Mouse (Mus musculus) thymus, postnatal 25 days (tissue): ENCODE results near the gene Hoxa2.
A peak's percentile ranks its signal among the peaks of the same experiment; 100 is the strongest.

Experiments used
- DNase-seq: peaks from one replicate; pipeline ENCODE4 v3.0.0; 2022

Hoxa2 gene

GRCm38 (mm10) chr6:52164626-52165440 is at the start of gene Hoxa2:
Gene Hoxa2 (minus strand): TSS chr6:52164831.
- DNase-seq: no peak

GRCm38 (mm10) chr6:52214271-52214670 is 49.6 kb upstream of the Hoxa2 start:
- DNase-seq: no peak

GRCm38 (mm10) chr6:52213119-52213986 is 48.7 kb upstream of the Hoxa2 start, which contains the start of the genes Hoxa3 and Gm28308:
Gene Hoxa3 (minus strand): TSS chr6:52213336.
Gene Gm28308 (minus strand): TSS chr6:52213339.
- DNase-seq: peak; percentile 24

DNA sequence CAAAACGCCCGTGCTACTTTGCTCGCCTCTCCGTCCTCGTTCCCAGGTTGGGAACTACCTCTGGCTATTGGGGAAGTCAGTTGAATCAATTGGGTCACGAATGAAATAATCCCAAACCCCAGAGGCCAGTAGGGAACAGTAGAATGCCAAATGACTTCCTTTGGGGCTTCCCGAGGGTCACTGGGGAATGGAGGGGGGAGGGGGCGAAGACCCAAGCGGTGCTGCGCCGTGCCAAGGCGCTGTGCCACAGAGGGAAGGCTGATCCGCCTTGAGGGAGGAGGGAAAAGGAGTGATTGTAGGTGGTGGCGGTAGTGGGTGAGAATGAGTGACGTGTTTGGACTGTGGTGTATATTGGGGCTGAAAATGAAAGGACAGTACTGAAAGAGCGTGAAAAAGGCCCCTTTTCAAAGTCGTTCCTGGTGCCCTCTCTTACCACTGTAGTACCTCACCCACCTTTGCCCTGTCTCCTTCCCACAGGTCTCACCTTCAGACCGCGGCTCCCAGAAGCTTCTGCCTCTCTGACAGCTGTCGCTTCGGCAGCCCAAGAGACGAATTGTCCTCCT is 48.0 kb upstream of the Hoxa2 start:
- peak; percentile 17 for DNase-seq

DNA sequence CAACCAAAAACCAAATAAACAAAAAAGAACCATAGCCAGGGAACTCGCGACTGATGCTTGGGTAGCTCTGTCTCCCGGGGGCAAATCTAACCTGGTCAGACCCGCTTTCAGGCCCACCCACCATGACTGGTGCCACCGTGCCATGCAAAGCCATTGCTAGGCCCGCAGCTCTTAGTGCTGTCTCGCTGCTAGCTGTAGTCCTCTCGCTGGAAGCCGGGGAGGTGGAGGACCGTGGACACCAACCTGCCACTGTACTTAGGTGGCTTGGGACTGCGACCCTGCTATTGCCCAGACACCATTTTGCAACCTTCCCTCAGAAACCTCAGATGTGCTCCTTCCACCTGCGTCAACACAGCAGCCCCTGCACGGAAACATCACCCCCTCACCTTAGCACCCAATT is 47.3 kb upstream of the Hoxa2 start:
- peak; percentile 15 for DNase-seq

- peak; percentile 79 for DNase-seq
These were observed 46.7 kb upstream of the Hoxa2 start for GRCm38 (mm10) chr6:52211170-52211935.

- no peak for DNase-seq
These were observed 45.0 kb upstream of the Hoxa2 start for GRCm38 (mm10) chr6:52209685-52210046.

DNA sequence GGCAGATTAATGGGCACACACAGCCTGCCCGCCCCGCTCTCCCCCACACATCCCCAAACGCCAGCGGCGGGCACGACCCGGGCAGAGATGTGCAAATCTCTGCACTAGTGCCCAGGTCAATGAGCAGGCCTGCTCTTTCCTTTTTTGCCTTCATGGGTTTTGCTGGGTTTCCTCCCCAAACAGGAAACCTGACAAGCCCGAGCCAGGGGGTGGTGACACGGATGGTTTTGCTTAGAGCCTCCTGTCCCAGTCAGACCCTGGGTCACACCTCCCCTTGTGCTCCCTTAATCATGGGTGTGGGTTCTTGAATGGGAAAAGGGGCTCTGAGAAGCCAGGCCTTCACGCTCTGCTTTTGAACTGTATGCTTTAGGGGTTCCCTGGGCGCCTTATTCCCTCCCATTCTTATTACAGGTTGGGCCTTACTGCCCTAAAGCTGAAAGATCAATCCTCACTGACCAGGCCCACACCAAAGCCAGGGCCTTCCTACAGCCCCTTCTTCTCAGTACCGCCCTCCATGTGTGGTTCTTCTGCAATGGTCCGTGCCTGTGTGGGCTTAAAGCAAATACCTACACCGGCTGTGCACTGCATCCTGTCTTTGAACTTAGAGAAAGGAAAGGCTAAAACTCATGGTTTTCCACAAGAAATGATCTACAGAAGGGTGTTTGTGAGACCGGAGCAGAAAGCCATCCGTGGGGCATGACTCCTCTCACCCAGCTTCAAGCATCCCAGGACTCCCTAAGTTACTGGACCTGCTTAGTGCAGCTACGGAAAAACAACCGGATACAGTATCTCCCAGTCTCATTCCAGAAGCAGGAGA is 44.4 kb upstream of the Hoxa2 start:
- DNase-seq: no peak

GRCm38 (mm10) chr6:52208072-52208867 is 43.6 kb upstream of the Hoxa2 start, which contains the start of gene Hoxa6:
Gene Hoxa6 (minus strand): TSS chr6:52208722.
- no peak for DNase-seq

DNA sequence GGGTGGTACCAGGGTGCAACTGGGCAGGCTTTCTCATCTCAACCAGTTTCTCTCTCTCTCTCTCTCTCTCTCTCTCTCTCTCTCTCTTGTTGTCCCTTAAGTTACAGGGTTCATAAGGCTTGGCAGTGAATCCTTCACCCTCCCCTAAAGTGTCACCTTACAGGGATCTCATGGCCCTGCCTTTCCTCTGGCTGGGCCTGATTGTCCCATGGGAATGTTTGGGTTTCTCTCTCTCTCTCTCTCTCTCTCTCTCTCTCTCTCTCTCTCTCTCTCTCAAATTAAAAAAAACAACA is 43.0 kb upstream of the Hoxa2 start:
- no peak for DNase-seq

DNA sequence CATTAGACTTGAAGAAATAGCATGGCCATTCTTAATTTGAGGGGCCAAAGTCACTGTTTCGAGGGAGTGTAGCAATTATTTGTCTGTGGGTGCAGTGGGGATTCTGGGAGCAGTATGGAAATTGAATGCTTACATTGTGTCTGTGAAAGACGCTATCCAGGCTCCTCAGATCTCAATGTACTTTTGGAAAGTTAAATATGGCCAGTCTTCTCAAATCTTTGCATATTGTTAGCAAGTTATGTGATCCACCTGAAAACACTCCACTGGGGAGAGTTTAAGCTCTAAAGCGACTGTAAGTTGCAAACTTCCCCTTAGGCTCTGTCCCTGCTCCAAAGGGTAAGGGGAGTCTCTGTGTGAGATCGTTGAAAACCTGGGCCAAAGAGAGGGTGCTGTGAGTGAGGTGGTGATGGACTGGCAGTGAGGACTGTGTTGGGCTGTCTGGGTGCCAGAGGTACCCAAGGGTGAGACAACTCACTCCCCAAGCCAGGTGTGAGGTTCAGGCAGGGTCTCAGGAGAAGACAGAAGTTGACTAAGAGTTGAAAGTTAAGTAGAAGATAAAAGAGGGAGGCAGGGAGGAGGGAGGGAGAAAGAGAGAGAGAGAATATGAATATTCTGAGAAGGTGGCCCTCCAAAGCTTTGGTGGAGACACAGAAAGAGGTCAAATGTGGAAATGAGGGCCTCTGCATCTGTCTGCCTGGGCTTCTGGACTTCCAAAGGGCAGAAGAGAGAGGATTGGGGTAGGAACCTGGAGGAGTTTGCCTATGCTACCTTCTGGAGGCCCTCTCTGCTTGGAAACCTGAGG is 42.5 kb upstream of the Hoxa2 start:
- DNase-seq: no peak

DNA sequence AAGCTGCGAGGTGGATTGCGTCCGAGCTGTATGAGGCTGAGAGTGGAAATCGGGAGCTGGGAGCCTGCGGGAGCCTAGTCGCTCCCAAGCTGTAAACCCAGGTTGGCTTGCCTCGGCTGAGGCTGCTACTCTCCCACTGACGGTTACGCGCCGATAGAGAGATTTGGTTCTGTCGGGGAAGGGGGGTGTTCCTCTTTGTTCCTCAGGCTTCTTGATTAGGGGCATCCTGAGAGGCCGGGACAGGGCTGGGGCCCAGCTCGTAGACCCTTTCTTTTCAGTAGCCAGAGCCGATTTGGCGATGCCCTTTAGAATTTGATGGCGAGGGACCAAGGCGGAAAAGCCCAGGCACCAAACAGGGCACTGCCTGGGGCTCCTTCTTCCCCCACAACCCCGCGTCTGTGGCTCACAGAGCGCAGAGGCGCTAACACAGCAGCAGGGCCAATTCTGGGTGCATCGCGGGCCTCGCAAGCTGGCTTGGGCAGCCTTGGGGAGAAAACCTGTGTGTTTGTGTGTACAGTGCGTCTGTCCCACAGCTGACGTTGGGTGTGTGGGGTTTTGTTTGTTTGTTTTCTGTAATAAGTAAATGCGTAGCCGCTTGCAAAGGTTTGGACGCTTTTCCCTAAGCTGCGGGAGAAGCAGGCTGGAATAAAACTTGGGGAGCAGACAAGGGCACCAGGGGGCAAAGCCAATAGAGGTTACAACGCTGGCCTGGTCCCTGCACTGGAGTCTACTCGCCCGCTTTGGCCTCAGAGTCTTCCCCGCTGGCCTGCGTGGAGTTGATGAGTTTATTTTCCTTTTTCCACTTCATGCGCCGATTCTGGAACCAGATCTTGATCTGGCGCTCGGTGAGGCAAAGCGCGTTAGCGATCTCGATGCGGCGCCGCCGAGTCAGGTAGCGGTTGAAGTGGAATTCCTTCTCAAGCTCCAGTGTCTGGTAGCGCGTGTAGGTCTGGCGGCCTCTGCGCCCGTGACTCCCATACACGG is 41.3 kb upstream of the Hoxa2 start:
- DNase-seq: no peak

GRCm38 (mm10) chr6:52205221-52205620 is 40.6 kb upstream of the Hoxa2 start:
- no peak for DNase-seq

GRCm38 (mm10) chr6:52204050-52204752 is 39.6 kb upstream of the Hoxa2 start, which contains the start of gene Hoxa5:
Gene Hoxa5 (minus strand): TSS chr6:52204587.
- DNase-seq: no peak

DNA sequence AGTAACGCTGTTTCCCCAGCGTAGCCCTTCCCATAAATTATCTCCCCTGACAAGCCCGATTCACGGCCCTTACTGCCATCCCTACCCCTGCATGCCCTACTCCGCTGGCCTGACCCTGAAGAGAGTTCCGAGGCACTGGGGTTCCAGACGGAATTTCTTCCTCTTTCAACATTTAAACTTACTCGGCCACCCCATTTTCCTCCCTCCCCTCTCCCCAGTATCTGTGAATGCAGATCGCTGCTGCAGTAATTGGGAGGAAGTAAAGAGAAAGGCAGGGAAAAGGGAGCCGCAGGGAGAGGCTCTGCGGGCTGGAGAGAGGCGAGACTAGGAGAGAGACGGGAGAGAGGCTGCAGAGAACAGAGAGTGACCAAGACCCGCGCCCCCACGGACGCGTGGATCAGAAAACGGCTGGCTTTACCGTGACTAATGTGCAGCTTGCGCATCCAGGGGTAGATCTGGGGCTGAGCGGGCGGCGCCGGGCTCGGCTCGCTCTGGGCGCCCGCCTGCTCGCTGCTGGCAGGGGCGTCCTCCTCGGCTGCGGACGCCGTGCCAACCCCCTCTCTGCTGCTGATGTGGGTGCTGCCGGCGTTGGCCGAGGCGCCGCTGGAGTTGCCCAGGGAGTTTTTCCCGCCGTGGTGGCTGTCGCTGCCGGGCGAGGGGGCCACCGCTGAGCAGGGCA is 38.9 kb upstream of the Hoxa2 start:
- no peak for DNase-seq

DNA sequence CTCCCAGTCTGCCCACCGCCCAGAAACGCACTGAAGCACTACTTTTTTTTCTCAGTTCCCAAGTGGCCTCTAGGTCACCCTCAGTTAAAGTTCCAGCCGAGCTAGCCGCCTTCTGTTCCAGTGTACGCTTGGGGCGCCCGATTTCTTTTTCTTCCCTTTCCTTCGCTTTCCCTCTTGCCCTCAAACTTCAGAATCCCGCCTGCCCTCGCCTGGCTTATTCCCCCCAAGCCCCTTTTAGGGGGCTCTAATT is 38.4 kb upstream of the Hoxa2 start:
- DNase-seq: no peak

DNA sequence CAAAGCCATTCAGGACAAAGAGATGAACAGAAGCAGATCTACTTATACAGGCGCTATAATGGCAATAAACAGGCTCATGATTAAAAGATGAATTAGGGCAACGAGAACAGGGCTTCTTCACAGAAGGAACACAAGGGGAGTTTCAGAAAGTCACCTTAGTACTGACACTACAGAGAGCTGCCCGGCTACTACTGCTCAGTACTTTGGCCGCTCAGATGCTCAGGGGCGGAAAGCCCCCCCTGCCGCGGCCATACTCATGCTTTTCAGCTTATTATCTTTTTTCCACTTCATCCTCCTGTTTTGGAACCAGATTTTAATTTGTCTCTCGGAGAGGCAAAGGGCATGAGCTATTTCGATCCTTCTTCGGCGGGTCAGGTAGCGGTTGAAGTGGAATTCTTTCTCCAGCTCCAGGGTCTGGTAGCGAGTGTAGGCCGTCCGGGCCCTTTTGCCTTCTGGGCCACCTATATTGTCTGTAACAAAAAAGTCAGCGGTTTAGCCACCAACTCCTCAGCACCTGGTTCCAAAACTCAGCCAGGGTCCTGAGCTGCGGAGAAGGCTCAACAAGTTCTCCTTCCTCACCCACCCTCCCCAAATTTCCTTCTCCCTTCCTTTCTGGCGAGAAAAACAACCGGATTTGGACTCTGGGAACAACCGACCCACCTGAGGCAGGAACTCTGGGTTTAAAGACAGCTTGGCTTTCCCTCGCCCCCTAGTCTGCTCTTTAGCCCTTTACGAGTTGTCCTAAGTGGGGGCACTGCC is 37.9 kb upstream of the Hoxa2 start:
- DNase-seq: no peak
